Mouse (Mus musculus): Measurements from ENCODE around the gene Calcrl.

GRCm38 (mm10) chr2:84428836-84429235 is 3.6 kb upstream of the Calcrl start:
- TF ChIP-seq GATA1 (IDR thresholded peaks at IDR 0.05; ENCODE audit: low read length) (no peak), TAL1 (IDR thresholded peaks at IDR 0.05; ENCODE audit: low read length) (no peak)
